Mouse (Mus musculus): ENCODE measurements around the gene Mrps11. TPM values are rescaled to one million over a fixed set of nuclear protein-coding genes. Genes with fewer than 3 reads are reported as not detected.

Mrps11 gene
- polyA plus RNA-seq, 1 experiment from 2014 or later: 59.0 TPM

DNA sequence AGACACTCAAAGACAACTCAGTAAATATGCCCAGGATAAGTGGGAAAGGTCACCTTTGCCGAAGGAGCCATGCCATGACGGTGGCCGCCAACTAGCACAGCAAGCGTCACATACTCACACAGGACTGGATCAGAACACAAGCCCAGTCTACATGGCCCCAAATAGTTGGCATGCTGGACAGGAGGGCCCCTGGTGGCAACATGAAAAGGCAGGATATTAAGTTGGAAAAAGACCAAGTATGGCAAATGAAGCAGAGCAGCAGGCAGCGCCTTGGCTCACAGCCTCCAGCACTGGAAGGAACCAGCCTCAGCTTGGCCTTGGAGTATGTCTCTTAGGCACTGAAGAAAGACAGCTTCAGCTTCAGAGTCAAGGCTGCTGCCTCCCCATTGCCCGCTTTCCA, 30.9 kb downstream of the Mrps11 start:
- Histone ChIP-seq H3K27ac (ENCODE audit: low read length) (no peak overlapping the region), H3K4me1 (ENCODE audit: control insufficient read depth, insufficient read depth, low read length) (no peaks in the 10 kb centered on the region; the same call in 1 of the 2 replicates), H3K9ac (ENCODE audit: low read length) (no peak overlapping the region), H3K36me3 (ENCODE audit: control insufficient read depth, insufficient read depth) (no peaks in the 10 kb centered on the region), H3K27me3 (ENCODE audit: control insufficient read depth, insufficient read depth, low read length) (no peaks in the 10 kb centered on the region), H3K9me3 (replicated peaks; ENCODE audit: control insufficient read depth, low read length) (no peaks in the 10 kb centered on the region), H3K4me2 (ENCODE audit: low read depth, low read length) (no peak overlapping the region), H3K4me3 (ENCODE audit: low read length) (no peak overlapping the region)
- 84% methylated on average over 6 of the region's 6 CpGs for WGBS
- ATAC-seq (replicated peaks; ENCODE audit: extremely low read depth, insufficient read depth, low FRiP score): no peak

DNA sequence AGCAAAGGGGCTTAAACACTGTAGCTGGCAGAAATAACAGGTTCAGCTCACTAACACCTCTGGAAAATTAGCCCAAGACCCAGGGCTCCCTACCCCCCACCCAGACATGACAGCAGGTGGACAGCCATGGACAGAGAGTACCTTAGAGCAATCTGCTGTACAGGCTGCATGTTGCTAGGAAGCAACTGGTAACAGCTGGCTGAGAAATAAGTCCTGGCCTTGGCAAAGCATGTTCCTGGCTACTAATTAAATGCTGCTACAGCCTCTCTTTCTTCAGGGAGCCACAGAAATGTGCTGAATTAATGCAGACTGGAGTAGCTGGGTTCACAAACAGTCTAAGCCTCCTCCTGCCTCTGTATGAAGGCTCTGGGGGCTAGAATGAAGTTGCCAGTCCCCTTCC, 31.8 kb downstream of the Mrps11 start:
- H3K27ac ChIP-seq (ENCODE audit: low read length): no peak overlapping the region
- H3K4me2 ChIP-seq (ENCODE audit: low read depth, low read length): no peak overlapping the region
- no peak for ATAC-seq (replicated peaks; ENCODE audit: extremely low read depth, insufficient read depth, low FRiP score)
- no peak overlapping the region for H3K9ac ChIP-seq (ENCODE audit: low read length)
- H3K9me3 ChIP-seq (replicated peaks; ENCODE audit: control insufficient read depth, low read length): no peaks in the 10 kb centered on the region
- no peaks in the 10 kb centered on the region for H3K27me3 ChIP-seq (ENCODE audit: control insufficient read depth, insufficient read depth, low read length)
- no peak overlapping the region for H3K4me3 ChIP-seq (ENCODE audit: low read length)
- H3K4me1 ChIP-seq (ENCODE audit: control insufficient read depth, insufficient read depth, low read length): no peaks in the 10 kb centered on the region; the same call in 1 of the 2 replicates
- H3K36me3 ChIP-seq (ENCODE audit: control insufficient read depth, insufficient read depth): no peaks in the 10 kb centered on the region

DNA sequence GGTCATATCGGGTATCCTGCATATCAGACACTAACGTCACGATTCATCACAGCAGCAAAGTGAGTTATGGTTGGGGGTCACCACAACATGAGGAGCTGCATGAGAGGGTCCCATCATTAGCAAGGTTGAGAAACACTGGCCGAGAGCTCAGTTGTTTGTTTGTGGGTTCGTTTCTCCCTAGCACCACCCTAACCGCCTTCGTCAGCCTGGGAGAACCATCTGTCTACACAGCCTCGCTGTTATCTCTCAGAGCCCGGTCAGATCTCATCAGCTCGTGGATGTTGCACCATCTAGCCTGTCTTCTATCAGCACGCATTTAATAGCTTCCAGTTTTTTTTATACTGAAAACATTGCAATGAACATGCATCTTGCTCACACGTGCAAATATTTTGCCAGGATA, 35.4 kb downstream of the Mrps11 start:
- no peak for ATAC-seq (replicated peaks; ENCODE audit: extremely low read depth, insufficient read depth, low FRiP score)
- Histone ChIP-seq H3K36me3 (ENCODE audit: control insufficient read depth, insufficient read depth) (peaks cover 6% of the 10 kb centered on the region; the same call in 1 of the 2 replicates), H3K4me3 (ENCODE audit: low read length) (no peak overlapping the region), H3K4me1 (ENCODE audit: control insufficient read depth, insufficient read depth, low read length) (no peaks in the 10 kb centered on the region; the same call in 1 of the 2 replicates), H3K27ac (ENCODE audit: low read length) (no peak overlapping the region), H3K9me3 (replicated peaks; ENCODE audit: control insufficient read depth, low read length) (no peaks in the 10 kb centered on the region), H3K4me2 (ENCODE audit: low read depth, low read length) (no peak overlapping the region), H3K27me3 (ENCODE audit: control insufficient read depth, insufficient read depth, low read length) (no peaks in the 10 kb centered on the region), H3K9ac (ENCODE audit: low read length) (0 out of 2 replicates have a peak overlapping the region, but pooled peaks have one; percentile 34)
- 58% methylated on average over 12 of the region's 12 CpGs for WGBS

DNA sequence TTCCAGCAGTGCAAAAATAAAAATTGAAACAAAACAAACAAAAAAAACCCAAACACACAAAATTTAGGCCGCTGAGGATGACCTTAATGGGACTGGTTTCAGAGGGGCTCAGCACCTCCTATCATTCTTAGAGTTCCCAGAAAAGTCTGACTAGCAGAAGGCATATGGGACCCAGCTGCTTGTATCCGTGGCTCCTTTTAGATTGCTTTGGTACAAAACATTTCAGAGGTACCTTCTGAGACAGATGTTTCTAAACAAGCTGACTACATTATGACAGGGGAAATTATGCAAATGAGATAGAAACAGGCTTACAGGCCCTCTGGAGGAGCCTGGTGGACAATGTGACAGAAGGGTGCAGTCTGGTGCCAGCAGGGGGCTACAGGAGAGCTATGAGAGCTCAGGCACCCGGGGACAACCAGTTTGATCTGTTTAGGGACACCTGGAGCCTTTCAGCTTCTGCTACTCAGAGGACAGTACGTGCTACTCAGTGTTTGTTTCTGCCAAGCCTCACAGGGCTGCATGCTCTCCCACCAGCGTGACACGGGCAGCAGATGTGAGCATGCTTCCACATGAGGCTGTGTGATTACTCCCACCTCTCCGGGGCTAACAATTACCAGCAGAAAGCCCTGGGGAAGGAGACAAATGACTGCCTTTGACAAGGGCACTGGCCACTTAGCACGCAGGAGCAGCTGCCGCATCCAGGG, 43.9 kb downstream of the Mrps11 start:
- Histone ChIP-seq H3K4me3 (ENCODE audit: low read length) (no peak overlapping the region), H3K9ac (ENCODE audit: low read length) (no peak overlapping the region), H3K4me2 (ENCODE audit: low read depth, low read length) (no peak overlapping the region), H3K27ac (ENCODE audit: low read length) (no peak overlapping the region), H3K4me1 (ENCODE audit: control insufficient read depth, insufficient read depth, low read length) (no peaks in the 10 kb centered on the region), H3K36me3 (ENCODE audit: control insufficient read depth, insufficient read depth) (peaks cover 15% of the 10 kb centered on the region), H3K9me3 (replicated peaks; ENCODE audit: control insufficient read depth, low read length) (no peaks in the 10 kb centered on the region), H3K27me3 (ENCODE audit: control insufficient read depth, insufficient read depth, low read length) (no peaks in the 10 kb centered on the region)
- 50% methylated on average over 9 of the region's 9 CpGs for WGBS
- no peak for ATAC-seq (replicated peaks; ENCODE audit: extremely low read depth, insufficient read depth, low FRiP score)

DNA sequence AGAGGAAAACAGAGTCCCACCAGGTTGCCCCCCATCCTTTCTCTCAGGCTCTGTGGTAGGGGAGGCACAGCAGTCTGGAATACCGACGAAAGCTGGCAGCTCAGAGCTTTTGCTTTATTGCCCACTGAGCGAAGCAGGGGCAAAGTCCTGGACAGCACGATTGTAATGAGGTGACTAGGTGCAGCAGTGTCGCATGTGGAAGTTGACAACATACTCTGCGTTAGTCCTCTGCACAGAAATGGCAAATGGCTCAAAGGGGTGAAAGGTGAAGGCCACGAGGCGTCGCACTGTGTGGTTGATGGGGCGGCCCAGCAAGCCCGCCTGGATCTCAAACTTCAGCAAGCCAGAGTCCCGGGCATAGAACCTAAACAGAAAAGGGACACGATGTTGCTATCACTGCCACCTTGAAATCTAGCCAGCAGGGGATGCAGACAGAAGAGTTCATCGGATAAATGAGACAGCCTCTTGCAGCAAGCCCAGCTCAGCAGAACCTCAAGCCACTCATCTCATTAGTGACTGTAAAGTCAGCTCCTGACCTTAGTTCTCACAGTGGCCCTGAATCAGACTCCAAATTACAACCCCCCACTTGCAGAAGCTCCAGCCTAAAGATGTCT, 44.9 kb downstream of the Mrps11 start:
- H3K4me3 ChIP-seq (ENCODE audit: low read length): no peak overlapping the region
- no peaks in the 10 kb centered on the region for H3K4me1 ChIP-seq (ENCODE audit: control insufficient read depth, insufficient read depth, low read length)
- no peak overlapping the region for H3K9ac ChIP-seq (ENCODE audit: low read length)
- no peak for ATAC-seq (replicated peaks; ENCODE audit: extremely low read depth, insufficient read depth, low FRiP score)
- no peak overlapping the region for H3K4me2 ChIP-seq (ENCODE audit: low read depth, low read length)
- H3K9me3 ChIP-seq (replicated peaks; ENCODE audit: control insufficient read depth, low read length): no peaks in the 10 kb centered on the region
- no peaks in the 10 kb centered on the region for H3K27me3 ChIP-seq (ENCODE audit: control insufficient read depth, insufficient read depth, low read length)
- peaks cover 15% of the 10 kb centered on the region for H3K36me3 ChIP-seq (ENCODE audit: control insufficient read depth, insufficient read depth)
- WGBS: 86% methylated on average over 14 of the region's 14 CpGs
- H3K27ac ChIP-seq (ENCODE audit: low read length): no peak overlapping the region

DNA sequence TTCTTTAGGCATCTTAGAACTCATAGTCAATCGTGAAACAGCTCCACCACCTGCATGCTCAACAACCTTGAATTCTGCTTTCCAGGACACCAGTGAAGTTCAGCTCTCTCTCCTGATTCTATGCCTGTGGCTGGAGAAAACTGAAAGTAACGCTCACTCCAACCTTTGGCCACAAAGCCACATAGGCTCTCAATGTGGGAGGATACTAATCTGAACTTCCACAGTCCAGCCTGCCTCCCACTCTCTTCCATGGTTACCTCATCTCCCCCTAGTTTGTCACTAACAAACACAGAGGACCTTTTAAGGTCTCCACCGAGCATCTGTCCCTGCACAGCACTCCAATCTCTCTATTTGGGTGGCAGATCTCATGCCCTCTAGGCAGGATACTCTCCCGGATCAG, 52.7 kb downstream of the Mrps11 start:
- Histone ChIP-seq H3K27ac (ENCODE audit: low read length) (no peak overlapping the region), H3K4me2 (ENCODE audit: low read depth, low read length) (no peak overlapping the region), H3K9me3 (replicated peaks; ENCODE audit: control insufficient read depth, low read length) (no peaks in the 10 kb centered on the region), H3K4me3 (ENCODE audit: low read length) (no peak overlapping the region), H3K27me3 (ENCODE audit: control insufficient read depth, insufficient read depth, low read length) (no peaks in the 10 kb centered on the region), H3K4me1 (ENCODE audit: control insufficient read depth, insufficient read depth, low read length) (no peaks in the 10 kb centered on the region), H3K9ac (ENCODE audit: low read length) (no peak overlapping the region), H3K36me3 (ENCODE audit: control insufficient read depth, insufficient read depth) (peaks cover 12% of the 10 kb centered on the region)
- WGBS: 80% methylated on average over 4 of the region's 4 CpGs
- no peak for ATAC-seq (replicated peaks; ENCODE audit: extremely low read depth, insufficient read depth, low FRiP score)

DNA sequence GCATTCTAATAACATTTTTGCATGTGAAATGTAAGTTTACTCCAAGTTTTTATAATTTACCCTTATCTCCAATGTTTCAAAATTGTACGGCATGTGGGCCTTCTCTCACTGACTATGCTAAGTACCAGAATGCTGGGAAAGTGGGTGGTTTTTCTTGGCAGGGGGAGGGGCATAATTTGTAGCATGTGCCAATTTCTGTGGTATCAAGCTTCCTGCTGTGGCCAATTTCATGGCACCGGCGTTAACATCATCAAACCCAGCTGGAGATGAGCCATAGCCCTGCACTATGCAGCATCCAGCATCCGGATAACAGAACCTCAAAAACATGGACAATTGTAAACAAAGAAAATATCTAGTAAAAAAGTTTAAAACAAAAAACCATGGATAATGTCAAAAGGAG, 54.3 kb downstream of the Mrps11 start:
- Histone ChIP-seq H3K9me3 (replicated peaks; ENCODE audit: control insufficient read depth, low read length) (no peaks in the 10 kb centered on the region), H3K4me3 (ENCODE audit: low read length) (no peak overlapping the region), H3K27ac (ENCODE audit: low read length) (no peak overlapping the region), H3K4me2 (ENCODE audit: low read depth, low read length) (no peak overlapping the region), H3K9ac (ENCODE audit: low read length) (no peak overlapping the region), H3K27me3 (ENCODE audit: control insufficient read depth, insufficient read depth, low read length) (no peaks in the 10 kb centered on the region), H3K36me3 (ENCODE audit: control insufficient read depth, insufficient read depth) (peaks cover 14% of the 10 kb centered on the region), H3K4me1 (ENCODE audit: control insufficient read depth, insufficient read depth, low read length) (no peaks in the 10 kb centered on the region)
- no peak for ATAC-seq (replicated peaks; ENCODE audit: extremely low read depth, insufficient read depth, low FRiP score)
- WGBS: 78% methylated on average over 4 of the region's 4 CpGs

DNA sequence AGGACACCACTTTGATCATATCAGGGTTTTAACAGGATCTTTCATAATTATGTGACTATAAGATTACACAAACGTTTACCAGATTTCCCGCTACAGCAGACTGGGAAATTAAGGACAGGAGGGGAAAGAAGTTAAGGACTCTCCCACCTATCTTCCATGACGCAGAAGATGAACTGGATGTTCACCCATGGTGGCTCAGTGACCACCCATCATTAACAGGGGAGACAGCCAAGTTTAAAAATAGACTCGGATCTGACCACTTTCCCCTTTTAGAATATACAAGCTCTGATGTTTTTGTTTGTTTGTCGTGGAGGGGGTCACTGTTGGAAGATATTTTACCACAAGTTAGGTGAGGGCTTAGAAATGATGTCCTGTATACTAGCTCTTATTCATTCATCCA, 58.7 kb downstream of the Mrps11 start:
- Histone ChIP-seq H3K4me1 (ENCODE audit: control insufficient read depth, insufficient read depth, low read length) (peaks cover 9% of the 10 kb centered on the region), H3K9ac (ENCODE audit: low read length) (no peak overlapping the region), H3K36me3 (ENCODE audit: control insufficient read depth, insufficient read depth) (peaks cover 33% of the 10 kb centered on the region), H3K4me2 (ENCODE audit: low read depth, low read length) (no peak overlapping the region), H3K9me3 (replicated peaks; ENCODE audit: control insufficient read depth, low read length) (no peaks in the 10 kb centered on the region), H3K27ac (ENCODE audit: low read length) (no peak overlapping the region), H3K4me3 (ENCODE audit: low read length) (no peak overlapping the region), H3K27me3 (ENCODE audit: control insufficient read depth, insufficient read depth, low read length) (no peaks in the 10 kb centered on the region)
- WGBS: 56% methylated on average over 5 of the region's 5 CpGs
- no peak for ATAC-seq (replicated peaks; ENCODE audit: extremely low read depth, insufficient read depth, low FRiP score)
